Mouse (Mus musculus) right cerebral cortex, postnatal 4 days (tissue): Measurements from ENCODE around the gene Maea.

Source experiments
- DNase-seq: peaks from one replicate; pipeline ENCODE4 v3.0.0-alpha.2; 2022

Maea gene

GRCm38 (mm10) chr5:33358467-33358866, 23.2 kb downstream of the Maea start:
- no peak for DNase-seq

GRCm38 (mm10) chr5:33363263-33363662, 28.0 kb downstream of the Maea start:
- no peak for DNase-seq

DNA sequence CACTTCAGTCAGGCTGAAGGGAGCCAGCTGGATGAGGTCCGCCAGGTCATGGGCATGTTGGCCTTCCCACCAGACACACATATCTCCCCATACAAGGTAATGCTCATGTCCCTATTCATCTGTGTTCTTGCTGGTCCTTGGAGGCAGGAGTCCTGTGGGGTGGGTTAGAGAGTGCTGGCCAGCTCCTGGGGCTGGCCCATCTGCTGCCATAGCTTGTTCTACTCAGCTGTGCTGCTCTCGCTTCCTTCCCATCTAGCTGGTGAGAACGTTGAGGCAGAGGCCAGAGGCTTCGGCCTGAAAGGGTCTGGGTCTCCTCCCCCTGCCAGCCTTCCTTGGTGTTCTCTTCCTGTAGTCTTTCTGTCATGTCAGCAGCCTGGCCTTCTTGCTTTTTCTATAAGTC, 33.3 kb downstream of the Maea start:
- no peak for DNase-seq

DNA sequence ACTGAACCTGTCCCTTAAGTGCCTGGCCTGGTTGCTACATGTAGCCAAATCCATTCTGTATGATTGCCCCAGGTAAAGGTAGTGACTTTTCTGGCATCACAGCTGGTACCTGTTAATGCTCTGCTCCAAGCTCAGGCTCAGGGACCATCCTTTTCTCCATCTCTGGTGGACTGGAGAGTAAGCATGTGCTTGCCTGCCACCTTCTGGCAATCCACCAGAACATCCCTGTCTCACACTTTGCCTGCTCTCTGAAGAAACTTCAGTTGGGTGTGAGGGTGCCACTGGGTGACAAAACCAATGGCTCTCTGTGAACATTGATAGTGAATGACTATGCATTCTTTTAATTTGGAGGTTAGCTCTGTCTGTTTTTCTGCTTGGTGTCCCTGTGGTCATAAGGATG, 35.8 kb downstream of the Maea start:
- DNase-seq: peak; percentile 26

DNA sequence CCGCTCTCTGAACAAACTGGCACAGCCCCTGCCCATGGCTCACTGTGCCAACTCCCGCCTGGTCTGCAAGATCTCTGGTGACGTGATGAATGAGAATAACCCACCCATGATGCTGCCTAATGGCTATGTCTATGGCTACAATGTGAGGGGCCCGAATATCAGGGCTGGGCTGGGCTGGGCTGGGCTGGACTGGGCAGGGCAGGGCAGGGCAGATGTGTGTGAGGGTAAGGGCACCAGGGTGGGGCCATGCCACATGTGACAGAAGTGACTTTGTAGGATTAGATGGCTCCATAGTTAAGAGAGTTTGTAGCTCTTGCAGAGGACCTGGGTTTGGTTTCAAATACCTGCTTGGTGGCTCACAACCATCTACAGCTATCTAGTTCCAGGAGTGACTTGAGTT, 36.4 kb downstream of the Maea start:
- no peak for DNase-seq

DNA sequence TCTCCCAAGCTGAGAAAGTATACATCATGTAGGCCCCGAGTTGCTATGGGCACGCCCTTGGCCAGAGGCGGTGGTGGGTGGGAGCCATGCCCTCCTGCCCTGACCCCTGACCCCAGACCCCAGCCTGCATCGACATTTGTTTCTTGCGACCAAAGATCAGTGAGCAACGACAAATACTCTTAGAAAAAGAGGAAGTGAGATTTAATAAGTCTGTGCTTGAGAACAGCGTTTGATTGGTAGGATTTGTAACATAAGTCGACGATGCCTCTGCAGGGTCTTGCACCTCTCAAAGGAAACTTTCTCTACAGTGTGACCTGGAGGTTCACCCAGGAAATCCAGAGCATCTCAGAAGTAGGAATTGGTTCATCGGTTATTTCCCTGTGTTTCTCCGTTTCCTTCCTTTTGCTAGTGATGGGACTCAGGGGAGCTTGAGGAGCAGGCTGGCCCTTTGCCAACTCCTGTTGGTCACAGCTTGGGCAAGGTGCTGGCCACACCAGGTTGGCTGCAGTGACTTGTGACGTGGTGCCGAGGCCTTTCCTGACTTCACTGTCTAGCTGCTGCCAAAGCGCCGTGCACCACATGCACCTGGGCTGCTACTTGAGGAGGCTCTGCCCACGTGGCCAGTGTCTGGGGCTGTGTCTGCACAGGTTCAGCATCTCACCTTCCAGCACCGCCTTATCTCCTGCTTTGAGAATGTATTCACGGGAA, 37.2 kb downstream of the Maea start:
- peak; percentile 23 for DNase-seq

- no peak for DNase-seq
Observed at GRCm38 (mm10) chr5:33377176-33377575, 41.9 kb downstream of the Maea start.

GRCm38 (mm10) chr5:33377801-33378301, 42.5 kb downstream of the Maea start:
- peak; percentile 44 for DNase-seq

DNA sequence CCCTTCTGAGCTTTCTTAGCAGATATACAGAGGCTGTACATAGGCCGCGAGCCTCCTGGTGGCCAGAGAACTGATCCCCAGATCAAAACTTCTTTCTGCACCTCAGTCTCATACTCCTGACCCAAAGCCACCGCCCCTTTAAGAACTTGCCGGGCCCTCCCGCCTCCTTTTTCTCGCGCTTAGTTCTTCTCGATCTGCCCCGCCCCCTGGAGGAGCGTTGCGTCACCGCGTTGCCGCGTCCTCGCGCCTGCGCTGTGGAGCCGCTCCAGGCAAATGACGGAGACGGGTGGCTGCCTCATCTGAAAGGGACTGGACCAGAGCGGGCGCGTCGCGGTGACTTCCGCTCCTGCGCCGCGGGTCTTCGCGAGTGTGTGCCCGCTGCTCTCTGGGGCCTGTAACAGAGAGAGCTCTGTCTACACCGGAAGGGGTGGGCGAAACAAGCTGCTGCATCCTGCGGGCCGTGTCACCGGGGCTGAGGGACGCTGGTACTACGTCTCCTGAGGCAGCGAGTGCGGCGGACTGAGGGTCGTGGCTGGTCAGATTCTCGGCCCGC, 43.1 kb downstream of the Maea start, which contains the start of gene Uvssa:
Gene Uvssa (plus strand): TSS at position 248 of the 553 bp plus-strand sequence.
- DNase-seq: peak; percentile 99

DNA sequence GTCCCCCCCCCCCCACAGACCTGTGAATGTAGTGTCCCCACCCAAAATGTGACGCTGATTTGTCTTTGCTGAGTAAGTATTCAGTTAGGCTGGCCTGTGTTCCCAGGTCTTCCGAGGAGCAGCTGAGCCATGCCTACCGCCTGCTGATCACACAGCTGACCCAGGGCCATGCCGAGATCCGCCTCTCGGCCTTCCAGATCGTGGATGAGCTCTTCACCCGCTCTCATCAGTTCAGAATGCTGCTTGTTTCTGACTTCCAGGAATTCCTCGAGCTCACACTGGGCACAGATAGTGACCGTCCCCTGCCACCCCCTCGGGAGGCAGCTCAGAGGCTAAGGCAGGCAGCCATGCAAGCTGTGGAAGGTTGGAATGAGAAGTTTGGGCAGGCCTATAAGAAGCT, 52.2 kb downstream of the Maea start:
- DNase-seq: no peak

DNA sequence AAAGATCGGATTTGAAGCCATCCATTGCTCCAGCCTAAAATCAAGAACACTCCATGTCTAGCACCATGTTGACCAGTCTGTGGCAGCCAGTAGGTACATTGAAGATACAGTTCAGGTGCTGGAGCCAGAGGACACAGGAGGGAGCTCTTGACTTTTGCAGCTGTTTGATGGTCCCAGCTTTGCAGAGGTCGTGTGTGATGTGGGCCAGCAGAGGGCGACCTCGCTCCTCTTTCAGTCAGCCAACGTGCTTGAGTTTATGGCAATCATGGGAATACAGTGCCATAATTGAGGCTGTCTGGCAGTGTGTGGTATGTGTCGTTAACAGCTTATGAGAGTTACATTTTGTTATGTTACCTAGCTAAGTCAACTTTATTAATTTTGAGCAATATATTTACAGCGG, 58.5 kb downstream of the Maea start:
- peak; percentile 81 for DNase-seq

GRCm38 (mm10) chr5:33395693-33396092, 60.4 kb downstream of the Maea start:
- DNase-seq: no peak

GRCm38 (mm10) chr5:33396828-33397227, 61.5 kb downstream of the Maea start:
- DNase-seq: peak; percentile 16

- no peak for DNase-seq
Observed at GRCm38 (mm10) chr5:33400819-33401218, 65.5 kb downstream of the Maea start.

- no peak for DNase-seq
Observed at GRCm38 (mm10) chr5:33420313-33420712, 85.0 kb downstream of the Maea start.
